Mouse (Mus musculus) spleen, postnatal 14 days (tissue): ENCODE measurements around the gene Brip1.
"Not testable (repeated sequence)": the region's sequence is repeated elsewhere in the genome, so short reads cannot be mapped to it uniquely, and the experiment has no call there.

ENCODE experiments used
- DNase-seq, 2 experiments: peaks; one replicate each; pipeline ENCODE4 v3.0.0; 2021 to 2022; ENCODE audit warnings: low spot score in 2 of 2

The Brip1 gene

GRCm38 (mm10) chr11:86201037-86201786, at the start of gene Brip1:
Gene Brip1, minus strand, starts transcription at chr11:86201193.
- DNase-seq: peak; percentile 86 to 88

- no peak for DNase-seq
Measured at GRCm38 (mm10) chr11:86232446-86232845, 31.5 kb upstream of the Brip1 start.

- no peak for DNase-seq
Measured at GRCm38 (mm10) chr11:86231781-86232350, 30.9 kb upstream of the Brip1 start.

GRCm38 (mm10) chr11:86226646-86227180, 25.7 kb upstream of the Brip1 start:
- DNase-seq: no peak

GRCm38 (mm10) chr11:86225761-86226160, 24.8 kb upstream of the Brip1 start:
- DNase-seq: no peak

- DNase-seq: no peak
Measured at GRCm38 (mm10) chr11:86211803-86212202, 10.8 kb upstream of the Brip1 start.

- no peak for DNase-seq
Measured at GRCm38 (mm10) chr11:86209123-86209522, 8.1 kb upstream of the Brip1 start.

GRCm38 (mm10) chr11:86205876-86206275, 4.9 kb upstream of the Brip1 start:
- DNase-seq: no peak

- no peak for DNase-seq
Measured at GRCm38 (mm10) chr11:86205031-86205430, 4.0 kb upstream of the Brip1 start.

GRCm38 (mm10) chr11:86201901-86202675, 1.1 kb upstream of the Brip1 start:
- peak in 1 of 2 experiments; percentile 25 for DNase-seq

GRCm38 (mm10) chr11:86200460-86201021, 452 bp downstream of the Brip1 start:
- no peak for DNase-seq

- no peak for DNase-seq
Measured at GRCm38 (mm10) chr11:86199733-86200132, 1.3 kb downstream of the Brip1 start.

- not testable (repeated sequence) for DNase-seq
Measured at GRCm38 (mm10) chr11:86185224-86185623, 15.8 kb downstream of the Brip1 start.

- DNase-seq: no peak
Measured at GRCm38 (mm10) chr11:86175833-86176232, 25.2 kb downstream of the Brip1 start.

GRCm38 (mm10) chr11:86174173-86174572, 26.8 kb downstream of the Brip1 start:
- DNase-seq: peak; percentile 12 to 50

- no peak for DNase-seq
Measured at GRCm38 (mm10) chr11:86170743-86171142, 30.2 kb downstream of the Brip1 start.

- no peak for DNase-seq
Measured at GRCm38 (mm10) chr11:86160251-86160650, 40.7 kb downstream of the Brip1 start.

- no peak for DNase-seq
Measured at GRCm38 (mm10) chr11:86158950-86159349, 42.0 kb downstream of the Brip1 start.

GRCm38 (mm10) chr11:86155638-86156037, 45.4 kb downstream of the Brip1 start:
- no peak for DNase-seq

- DNase-seq: no peak
Measured at GRCm38 (mm10) chr11:86131324-86131723, 69.7 kb downstream of the Brip1 start.

GRCm38 (mm10) chr11:86117078-86117869, 83.7 kb downstream of the Brip1 start:
- no peak for DNase-seq
